Mouse (Mus musculus) adrenal gland, postnatal 4 days (tissue): ENCODE data around the gene Sptb. TPM values are rescaled to one million over a fixed set of nuclear protein-coding genes. Genes with fewer than 3 reads are reported as not detected.

Experiments used
- DNase-seq, 2 experiments: peaks; one replicate each; pipeline ENCODE4 v3.0.0; 2021 to 2022; ENCODE audit warnings: low spot score in 2 of 2, mixed read lengths in 2 of 2
- long read RNA-seq, 2 experiments: library from polyadenylated mRNA; stranded (forward); transcript quantifications; one replicate each; pipeline ENCODE4 v2.0.0; 2021
- total RNA-seq, 2 experiments: library from RNA; stranded (reverse); gene quantifications; 2 replicates each; pipeline ENCODE4 v1.2.3; 2021

Gene Sptb
- 10 to 100 TPM; 72.0 to 85.6 TPM for total RNA-seq
- long read RNA-seq, experiment 1, partial matches to known transcripts: 91 of 106 reads
- long read RNA-seq, experiment 1, other reads (novel, unspliced or antisense): 15 of 106 reads
- long read RNA-seq, experiment 2, partial matches to known transcripts: 204 of 223 reads
- long read RNA-seq, experiment 2, other reads (novel, unspliced or antisense): 19 of 223 reads

GRCm38 (mm10) chr12:76710351-76711100 lies at the start of gene Sptb:
Sptb (minus strand) TSS chr12:76710547.
- peak; percentile 26 to 31 for DNase-seq

- no peak for DNase-seq
Measured at GRCm38 (mm10) chr12:76752652-76753318, 42.4 kb upstream of the Sptb start.

- no peak for DNase-seq
Measured at GRCm38 (mm10) chr12:76750866-76751459, 40.6 kb upstream of the Sptb start.

- DNase-seq: no peak
Measured at GRCm38 (mm10) chr12:76727955-76728354, 17.6 kb upstream of the Sptb start.

GRCm38 (mm10) chr12:76722026-76722425 lies 11.7 kb upstream of the Sptb start:
- no peak for DNase-seq

- DNase-seq: no peak
Measured at GRCm38 (mm10) chr12:76720572-76720971, 10.2 kb upstream of the Sptb start.

- DNase-seq: no peak
Measured at GRCm38 (mm10) chr12:76718384-76718783, 8.0 kb upstream of the Sptb start.

GRCm38 (mm10) chr12:76709795-76710350 lies 474 bp downstream of the Sptb start:
- peak; percentile 40 to 57 for DNase-seq

GRCm38 (mm10) chr12:76708956-76709794 lies 1.2 kb downstream of the Sptb start:
- peak; percentile 17 to 26 for DNase-seq

- no peak for DNase-seq
Measured at GRCm38 (mm10) chr12:76708181-76708580, 2.2 kb downstream of the Sptb start.

GRCm38 (mm10) chr12:76696380-76696935 lies 13.9 kb downstream of the Sptb start:
- DNase-seq: no peak

- no peak for DNase-seq
Measured at GRCm38 (mm10) chr12:76695773-76696172, 14.6 kb downstream of the Sptb start.

GRCm38 (mm10) chr12:76694801-76695505 lies 15.4 kb downstream of the Sptb start:
- no peak for DNase-seq

- no peak for DNase-seq
Measured at GRCm38 (mm10) chr12:76687498-76688200, 22.7 kb downstream of the Sptb start.

GRCm38 (mm10) chr12:76685647-76686046 lies 24.7 kb downstream of the Sptb start:
- DNase-seq: no peak

GRCm38 (mm10) chr12:76684493-76684892 lies 25.9 kb downstream of the Sptb start:
- no peak for DNase-seq

- DNase-seq: no peak
Measured at GRCm38 (mm10) chr12:76681937-76682336, 28.4 kb downstream of the Sptb start.

GRCm38 (mm10) chr12:76677068-76677467 lies 33.3 kb downstream of the Sptb start:
- DNase-seq: no peak

GRCm38 (mm10) chr12:76676477-76676876 lies 33.9 kb downstream of the Sptb start:
- DNase-seq: no peak
